Mouse (Mus musculus): ENCODE data around the gene Zbtb48.

Zbtb48 gene

GRCm38 (mm10) chr4:152000906-152001305 is 26.6 kb downstream of the Zbtb48 start:
- DNase-seq, result no peak

GRCm38 (mm10) chr4:151999481-151999880 is 28.0 kb downstream of the Zbtb48 start:
- no peak for DNase-seq

- no peak for DNase-seq
These were observed 29.8 kb downstream of the Zbtb48 start for GRCm38 (mm10) chr4:151997701-151998100.

GRCm38 (mm10) chr4:151996951-151997222 is 30.6 kb downstream of the Zbtb48 start:
- DNase-seq, result no peak

GRCm38 (mm10) chr4:151996173-151996950 is 31.1 kb downstream of the Zbtb48 start, which contains the start of gene Phf13:
Phf13 (minus strand) TSS chr4:151996258.
- peak; percentile 98 for DNase-seq

- peak; percentile 35 to 57 for DNase-seq
These were observed 31.9 kb downstream of the Zbtb48 start for GRCm38 (mm10) chr4:151995371-151996172.

- DNase-seq, result peak in 1 of 2 experiments; percentile 40
These were observed 33.0 kb downstream of the Zbtb48 start for GRCm38 (mm10) chr4:151994228-151995171.

- no peak for DNase-seq
These were observed 34.4 kb downstream of the Zbtb48 start for GRCm38 (mm10) chr4:151993035-151993434.

GRCm38 (mm10) chr4:151992091-151992490 is 35.4 kb downstream of the Zbtb48 start:
- DNase-seq, result no peak

- no peak for DNase-seq
These were observed 38.4 kb downstream of the Zbtb48 start for GRCm38 (mm10) chr4:151989110-151989488.

- peak; percentile 75 to 89 for DNase-seq
These were observed 38.9 kb downstream of the Zbtb48 start, which contains the start of gene Thap3 for GRCm38 (mm10) chr4:151988342-151989109. Thap3 (minus strand) TSS chr4:151988997.

- no peak for DNase-seq
These were observed 39.5 kb downstream of the Zbtb48 start for GRCm38 (mm10) chr4:151988014-151988341.

- DNase-seq, result no peak
These were observed 40.8 kb downstream of the Zbtb48 start for GRCm38 (mm10) chr4:151986650-151987049.

- no peak for DNase-seq
These were observed 41.6 kb downstream of the Zbtb48 start for GRCm38 (mm10) chr4:151985886-151986285.

- DNase-seq, result no peak
These were observed 43.9 kb downstream of the Zbtb48 start for GRCm38 (mm10) chr4:151983560-151983959.

GRCm38 (mm10) chr4:151983043-151983442 is 44.4 kb downstream of the Zbtb48 start:
- no peak for DNase-seq

GRCm38 (mm10) chr4:151981363-151981762 is 46.1 kb downstream of the Zbtb48 start:
- peak; percentile 52 to 75 for DNase-seq

- no peak for DNase-seq
These were observed 46.8 kb downstream of the Zbtb48 start for GRCm38 (mm10) chr4:151980699-151981098.

GRCm38 (mm10) chr4:151977748-151978147 is 49.7 kb downstream of the Zbtb48 start:
- DNase-seq, result peak; percentile 73 to 90

- DNase-seq, result peak in 1 of 2 experiments; percentile 45
These were observed 52.0 kb downstream of the Zbtb48 start for GRCm38 (mm10) chr4:151975441-151975840.

- DNase-seq, result no peak
These were observed 55.1 kb downstream of the Zbtb48 start for GRCm38 (mm10) chr4:151972221-151972967.
